Mouse (Mus musculus) heart, postnatal 36 days (tissue): ENCODE measurements at regions not wholly inside any gene's neighbourhood (a gene's known extent, or its start where the extent isn't known, plus 50 kb on each side); places are given as distances from the start of the nearest gene placed in this dataset.
"Not testable (repeated sequence)": the region's sequence is repeated elsewhere in the genome, so short reads cannot be mapped to it uniquely, and the experiment has no call there.

Experiments
- DNase-seq, 2 experiments: peaks; one replicate each; pipeline ENCODE4 v3.0.0; 2021 to 2022
- intact Hi-C: fragments of 180-260 bp; cut with DNase I; formaldehyde crosslinking; loops from one replicate; pipeline ENCODE4 v1.15.1; 2025

GRCm38 (mm10) chr14:87215099-87215498 is 74.1 kb upstream of the Diaph3 start:
- intact Hi-C loops = no loop called here
- DNase-seq = peak; percentile 11 to 31

DNA sequence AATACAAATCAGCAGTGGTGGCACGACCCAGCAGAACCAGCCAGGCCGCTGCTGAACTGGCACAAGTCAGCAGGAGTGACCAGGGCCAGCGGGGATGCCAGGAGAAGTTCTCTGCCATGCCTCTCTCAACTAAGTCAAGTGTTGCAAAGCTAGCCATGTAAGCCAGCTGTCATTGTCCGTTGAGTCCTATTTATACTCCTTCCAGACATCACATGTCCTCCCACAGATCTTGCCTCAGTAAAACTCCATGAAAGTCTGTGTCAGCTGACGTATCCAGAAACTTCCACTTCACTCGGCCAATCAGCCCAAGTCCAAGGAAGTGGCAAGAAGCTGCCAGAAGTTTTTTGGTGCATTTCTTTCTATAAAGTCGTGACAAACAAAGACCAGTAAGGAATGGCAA is 76.0 kb upstream of the Diaph3 start:
- intact Hi-C loops = no loop called here
- DNase-seq = no peak

DNA sequence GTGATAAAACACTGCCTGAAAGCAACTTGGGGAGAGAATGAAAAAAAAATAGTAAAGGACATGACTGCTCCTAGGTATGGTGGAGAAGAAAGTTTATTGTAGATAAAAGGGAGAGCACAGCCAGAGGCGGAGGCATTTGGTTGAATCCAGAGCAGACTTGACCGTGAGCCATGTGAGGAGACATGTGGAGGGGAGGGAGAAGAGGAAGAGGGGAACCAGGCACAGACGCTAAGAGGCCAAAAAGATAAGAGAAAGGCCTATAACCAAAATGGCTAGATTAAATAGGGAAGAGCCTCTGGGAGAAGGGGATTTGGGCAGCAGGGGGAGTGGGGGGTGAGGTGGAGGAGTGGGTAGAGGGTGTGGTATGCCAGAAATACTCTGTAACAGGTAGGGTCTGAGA is 78.9 kb upstream of the Diaph3 start:
- intact Hi-C loops = no loop called here
- no peak for DNase-seq

DNA sequence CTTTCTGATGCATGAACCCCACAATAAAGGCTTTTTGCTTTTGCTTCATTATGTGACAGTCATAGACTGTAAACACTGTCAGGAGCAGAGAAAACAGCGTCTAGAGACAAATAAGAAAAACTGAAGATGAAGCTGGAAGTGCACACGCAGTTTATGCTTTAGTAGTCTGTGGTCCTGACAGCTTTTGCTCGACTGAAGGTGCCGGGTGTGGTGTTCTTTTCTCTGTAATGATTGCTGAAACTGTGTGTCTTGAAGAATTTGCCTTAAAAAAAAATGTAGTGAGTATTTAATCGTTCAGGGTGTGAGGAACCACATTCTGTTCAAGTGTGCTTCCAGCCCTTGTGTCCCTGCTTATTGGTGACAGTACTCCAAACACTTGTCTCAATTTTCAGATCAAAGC is 83.8 kb upstream of the Diaph3 start:
- DNase-seq = no peak
- intact Hi-C loops = no loop called here

DNA sequence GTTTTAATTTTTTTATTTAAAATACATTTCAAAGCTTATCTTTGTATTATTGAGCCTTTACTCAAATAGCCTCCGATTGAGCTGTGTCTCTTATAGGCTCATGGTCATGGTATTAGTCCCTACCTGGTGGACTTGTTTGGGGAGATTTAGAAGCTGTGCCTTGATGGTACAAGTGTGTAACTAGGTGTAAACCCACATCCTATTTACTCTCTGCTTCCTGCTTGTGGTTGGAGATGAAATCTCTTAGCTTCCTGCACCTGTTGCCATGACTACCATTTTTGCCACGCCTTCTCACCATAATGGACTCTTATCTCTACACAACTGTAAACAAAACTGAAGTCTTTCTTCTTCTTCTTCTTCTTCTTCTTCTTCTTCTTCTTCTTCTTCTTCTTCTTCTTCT is 108.2 kb upstream of the Diaph3 start:
- intact Hi-C loops = no loop called here
- DNase-seq = no peak

GRCm38 (mm10) chr14:87255484-87256208 is 114.6 kb upstream of the Diaph3 start:
- no peak for DNase-seq
- intact Hi-C loops = no loop called here

- DNase-seq = no peak
- intact Hi-C loops = no loop called here
These were observed 120.7 kb upstream of the Diaph3 start for GRCm38 (mm10) chr14:87261726-87262125.

DNA sequence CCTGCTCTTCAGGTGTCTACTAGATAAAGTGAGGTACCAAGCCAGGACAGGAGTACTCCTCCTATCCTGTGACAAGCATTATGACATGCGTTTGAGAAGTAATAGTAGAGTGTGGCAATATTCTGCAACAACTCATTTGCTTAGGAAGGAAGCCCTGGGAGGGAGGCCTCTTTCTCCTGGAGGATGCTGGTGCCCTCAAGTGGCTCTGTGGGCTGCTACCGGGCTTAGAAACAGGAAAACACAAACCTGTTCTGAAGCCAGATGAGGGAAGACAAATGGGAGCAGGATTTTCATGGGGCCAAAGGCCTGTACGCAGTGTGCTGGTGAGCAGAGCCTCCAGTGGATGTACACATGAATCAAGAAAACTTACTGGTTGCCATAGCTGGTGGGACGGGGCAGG is 123.8 kb upstream of the Diaph3 start:
- intact Hi-C loops = no loop called here
- no peak for DNase-seq

- DNase-seq = no peak
- intact Hi-C loops = no loop called here
These were observed 125.3 kb upstream of the Diaph3 start for GRCm38 (mm10) chr14:87266309-87266708.

- DNase-seq, intact Hi-C loops: not testable (repeated sequence)
These were observed 127.2 kb upstream of the Tdrd3 start for GRCm38 (mm10) chr14:87289266-87289665.

DNA sequence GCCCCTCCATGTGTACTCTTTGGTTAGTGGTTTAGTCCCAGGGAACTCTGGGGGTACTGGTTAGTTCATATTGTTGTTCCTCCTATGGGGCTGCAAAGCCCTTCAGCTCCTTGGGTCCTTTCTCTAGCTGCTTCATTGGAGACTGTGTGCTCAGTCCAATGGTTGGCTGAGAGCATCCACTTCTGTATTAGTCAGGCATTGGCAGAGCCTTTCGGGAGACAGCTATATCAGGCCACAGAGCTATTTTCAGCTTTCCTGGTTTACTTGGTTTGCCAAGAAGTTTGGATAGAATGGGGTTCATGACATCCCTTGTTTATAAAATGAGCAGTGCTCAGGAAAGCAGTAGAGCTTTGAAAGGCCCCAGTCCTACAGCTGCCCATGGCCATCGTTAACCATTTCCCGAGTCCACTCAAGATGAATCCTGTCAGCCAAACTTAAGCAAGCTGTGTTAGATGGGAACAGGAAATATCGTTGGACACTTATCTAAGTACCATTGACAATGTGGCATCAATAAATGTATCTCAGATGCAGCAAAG is 126.7 kb upstream of the Tdrd3 start:
- intact Hi-C loops = no loop called here
- DNase-seq = no peak

GRCm38 (mm10) chr14:87295206-87295605 is 121.2 kb upstream of the Tdrd3 start:
- intact Hi-C loops = no loop called here
- DNase-seq = no peak

GRCm38 (mm10) chr14:87297160-87297559 is 119.3 kb upstream of the Tdrd3 start:
- no peak for DNase-seq
- intact Hi-C loops = no loop called here

DNA sequence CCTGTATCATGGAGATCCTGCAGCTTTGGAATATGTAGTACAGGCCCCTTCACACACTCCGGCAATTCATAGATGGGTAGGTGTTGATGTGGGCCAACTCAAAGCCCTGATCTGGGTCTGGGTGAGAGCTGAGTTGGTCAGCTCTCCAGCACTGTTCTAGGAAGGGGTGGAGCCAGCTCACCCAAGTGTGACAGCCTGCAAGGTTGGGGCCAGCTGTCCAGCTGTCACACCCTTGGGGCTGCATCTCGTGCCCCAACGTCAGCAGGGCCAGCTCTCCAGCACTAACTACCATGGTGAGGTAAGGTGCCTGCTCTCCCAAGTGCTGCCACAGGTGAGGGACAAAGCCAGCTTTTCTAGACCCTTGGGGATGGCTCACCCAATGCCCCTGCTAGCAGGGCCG is 115.6 kb upstream of the Tdrd3 start:
- no peak for DNase-seq
- intact Hi-C loops = no loop called here

DNA sequence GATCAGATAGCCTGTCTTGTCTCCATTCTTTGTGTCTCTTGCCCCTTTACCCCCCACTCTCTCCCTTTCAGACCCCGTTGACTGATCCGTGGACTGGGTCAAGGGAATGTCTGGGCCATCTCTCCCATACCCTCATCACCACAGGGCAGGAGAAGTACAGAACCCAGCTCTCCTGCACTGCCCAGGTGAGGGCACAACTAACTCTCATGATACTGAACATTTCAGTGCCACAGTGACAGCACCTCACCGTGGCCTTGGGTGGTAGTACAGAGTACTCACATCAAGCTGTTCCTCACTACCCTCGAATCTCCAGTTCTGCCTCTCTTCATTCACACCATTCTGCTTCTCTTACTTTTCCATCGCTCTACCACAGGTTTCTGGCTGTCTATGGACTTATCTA is 114.9 kb upstream of the Tdrd3 start:
- DNase-seq = no peak
- intact Hi-C loops = no loop called here

DNA sequence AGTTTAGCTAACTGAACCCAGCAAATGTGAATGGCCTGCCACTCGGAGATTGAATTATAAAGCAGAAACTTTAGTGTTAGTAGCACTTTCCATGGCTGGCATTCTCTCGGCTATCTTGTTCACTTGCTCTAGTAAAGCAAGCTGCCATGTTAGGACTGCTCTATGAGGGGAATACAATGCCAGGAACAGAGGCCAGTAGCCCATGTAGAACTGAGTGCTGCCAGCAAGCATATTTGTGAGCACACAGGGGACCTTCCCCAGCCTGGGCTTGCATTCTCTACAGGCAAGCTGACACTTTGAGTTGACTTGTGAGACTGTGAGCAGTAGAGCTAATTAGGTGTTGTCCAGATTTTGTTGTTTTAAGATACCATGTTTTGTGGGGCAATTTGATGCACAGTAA is 111.0 kb upstream of the Tdrd3 start:
- intact Hi-C loops = no loop called here

DNA sequence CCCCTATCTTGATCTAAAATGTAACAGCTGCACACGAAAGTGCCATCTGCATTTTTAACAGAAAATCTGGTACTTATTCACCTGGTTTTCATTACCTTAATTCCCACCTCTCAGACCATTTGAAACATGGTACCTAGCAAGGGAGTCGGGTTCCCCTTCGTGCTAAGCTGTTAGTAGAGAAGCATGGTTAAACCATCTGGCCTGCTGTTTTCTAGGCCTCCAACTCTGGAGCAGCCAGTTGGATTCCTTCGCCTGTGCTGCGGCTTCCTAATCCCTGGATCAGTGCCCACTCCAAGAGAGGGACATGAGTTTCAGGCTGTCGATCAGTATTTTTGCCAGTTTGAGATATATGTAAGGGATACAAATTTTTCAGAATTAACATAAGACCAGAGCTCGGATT is 110.4 kb upstream of the Tdrd3 start:
- no peak for DNase-seq
- intact Hi-C loops = no loop called here

More for the DNA sequence above, 111.0 kb upstream of the Tdrd3 start:
- no peak for DNase-seq

- DNase-seq = no peak
- intact Hi-C loops = no loop called here
These were observed 108.4 kb upstream of the Tdrd3 start for GRCm38 (mm10) chr14:87308016-87308415.

- no peak for DNase-seq
- intact Hi-C loops = no loop called here
These were observed 104.1 kb upstream of the Tdrd3 start for GRCm38 (mm10) chr14:87312318-87312717.

- DNase-seq = peak; percentile 36 to 52
- intact Hi-C loops = loop anchor here (1.0 to 5.0 kb wide), 2 partner anchors 137 to 633 kb away; no protein-coding TSS in a partner anchor
These were observed 101.3 kb upstream of the Tdrd3 start for GRCm38 (mm10) chr14:87314999-87315732.

DNA sequence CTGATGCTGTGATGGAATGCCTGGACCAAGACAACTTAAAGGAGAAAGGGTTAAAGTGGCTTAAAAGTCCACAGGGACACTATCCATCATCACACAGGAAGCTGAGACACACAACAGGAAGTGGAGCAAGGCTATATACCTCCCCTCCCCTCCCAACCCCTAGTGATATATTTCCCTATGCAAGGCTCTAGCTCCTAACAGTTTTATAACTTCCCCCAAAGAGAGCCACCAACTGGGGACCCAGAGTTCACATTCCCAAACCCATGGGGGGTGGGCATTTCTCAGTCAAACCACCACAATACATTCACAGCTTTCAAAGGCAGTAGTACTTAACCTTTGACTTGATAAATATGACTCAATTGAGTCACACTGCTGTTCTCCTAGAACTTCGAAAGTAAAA is 88.6 kb upstream of the Tdrd3 start:
- intact Hi-C loops = no loop called here
- no peak for DNase-seq

- DNase-seq = no peak
- intact Hi-C loops = no loop called here
These were observed 78.4 kb upstream of the Tdrd3 start for GRCm38 (mm10) chr14:87337950-87338526.
